Mouse (Mus musculus): Measurements from ENCODE around the gene Wdr27.
A peak's percentile ranks its signal among the peaks of the same experiment; 100 is the strongest.
"Not testable (repeated sequence)": the region's sequence is repeated elsewhere in the genome, so short reads cannot be mapped to it uniquely, and the experiment has no call there.

Gene Wdr27

DNA sequence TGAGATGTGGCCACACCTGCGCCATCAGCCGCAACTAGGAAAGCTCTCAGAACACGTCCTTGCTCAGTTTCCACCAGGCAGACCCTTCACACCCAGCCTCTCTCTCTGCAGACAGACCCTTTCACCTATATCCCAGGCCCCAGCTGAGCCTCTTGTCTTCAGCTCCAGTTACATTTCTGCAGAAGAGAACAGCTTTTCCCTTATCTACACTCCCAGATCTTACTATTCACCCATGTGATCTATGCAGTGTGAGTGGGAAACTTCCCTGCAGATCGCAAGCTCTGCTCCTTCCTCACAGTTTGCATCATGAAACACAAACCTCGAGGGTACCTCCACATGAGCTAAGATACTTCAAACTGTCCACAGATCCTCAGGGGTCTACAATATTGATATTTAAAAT, 11.5 kb downstream of the Wdr27 start:
- no peak for DNase-seq (ENCODE audit: inconsistent age in 2 of 2, low spot score in 1 of 2)

DNA sequence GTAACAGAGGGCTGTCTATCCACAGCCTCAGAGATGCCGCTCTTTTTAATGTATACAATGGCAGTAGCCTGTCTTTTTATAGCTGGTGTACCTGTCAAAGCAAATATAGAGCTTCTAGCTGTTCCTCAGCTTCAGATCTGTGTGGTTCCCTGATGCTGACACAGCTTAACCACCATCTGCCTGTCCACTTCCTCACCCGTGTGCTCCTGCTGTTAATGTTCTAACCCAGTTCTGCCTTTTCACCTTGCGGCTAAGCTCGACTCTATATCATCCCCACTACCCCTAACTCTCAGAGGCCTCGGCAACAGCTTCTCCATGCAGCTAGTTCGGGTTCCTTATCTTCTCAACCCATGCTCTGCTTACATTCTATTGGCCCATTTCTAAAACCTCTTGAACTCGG, 12.3 kb downstream of the Wdr27 start:
- no peak for DNase-seq (ENCODE audit: inconsistent age in 2 of 2, low spot score in 1 of 2)

GRCm38 (mm10) chr17:14928631-14929030, 14.3 kb downstream of the Wdr27 start:
- DNase-seq (ENCODE audit: inconsistent age in 2 of 2, low spot score in 1 of 2): no peak

- no peak for DNase-seq (ENCODE audit: inconsistent age in 2 of 2, low spot score in 1 of 2)
Measured at GRCm38 (mm10) chr17:14927644-14928218, 15.2 kb downstream of the Wdr27 start.

DNA sequence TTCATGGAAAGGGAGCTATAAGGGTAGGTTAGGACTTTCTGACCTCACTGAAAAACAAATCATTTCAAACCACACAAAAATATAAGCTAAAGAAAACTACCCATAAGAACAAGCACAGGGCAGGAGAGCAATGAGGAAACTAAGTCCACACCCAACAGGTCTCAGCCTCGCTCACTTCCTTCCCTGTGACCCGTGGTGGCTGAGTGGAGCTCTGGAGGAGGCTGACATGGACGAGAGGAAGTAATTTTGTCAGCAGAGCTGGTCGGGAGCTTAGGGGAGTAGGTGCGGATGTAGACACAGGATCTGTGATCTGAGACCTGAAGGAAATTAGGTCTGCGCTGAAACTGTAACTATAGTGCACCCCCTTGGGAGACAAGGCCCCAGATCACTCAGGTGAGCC, 21.4 kb downstream of the Wdr27 start:
- no peak for DNase-seq (ENCODE audit: inconsistent age in 2 of 2, low spot score in 1 of 2)

DNA sequence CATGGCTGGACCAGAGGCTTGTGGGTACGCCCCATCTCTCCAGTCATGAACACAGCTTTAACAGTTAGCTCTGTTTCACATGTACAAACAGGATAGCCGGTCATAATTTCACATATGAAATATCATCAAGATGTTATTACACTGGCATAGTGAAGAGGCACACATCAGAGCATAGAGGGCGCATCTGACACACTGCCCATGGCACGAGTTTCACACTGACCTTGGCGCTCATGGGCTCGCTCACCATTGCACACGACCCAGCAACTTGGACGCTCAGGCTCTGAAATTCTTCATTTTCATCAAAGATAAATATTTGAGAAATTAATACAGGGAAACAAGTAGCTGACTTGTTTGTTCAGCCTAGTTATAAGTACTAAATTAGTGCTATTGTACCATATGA, 25.1 kb downstream of the Wdr27 start:
- DNase-seq (ENCODE audit: inconsistent age in 2 of 2, low spot score in 1 of 2): peak; percentile 15 to 56

DNA sequence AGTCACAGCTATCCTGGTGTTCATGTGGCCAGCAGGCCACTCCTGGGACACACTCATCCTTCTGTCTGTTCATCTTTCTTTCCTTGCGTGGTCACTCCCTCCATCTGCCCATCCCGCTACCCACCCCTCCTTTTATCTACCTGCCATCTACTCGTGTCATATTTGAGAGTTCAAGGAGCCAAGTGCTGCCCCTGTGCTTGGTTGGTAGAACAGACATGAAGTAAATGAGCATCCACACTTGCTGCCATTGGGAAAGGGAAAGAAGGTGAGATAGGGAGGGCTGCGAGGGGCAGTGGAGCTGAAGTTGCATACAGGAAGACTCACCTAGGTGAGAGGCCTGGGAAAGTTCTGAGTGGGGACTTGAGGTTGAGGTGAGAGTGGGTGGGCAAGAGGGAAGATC, 28.6 kb downstream of the Wdr27 start:
- no peak for DNase-seq (ENCODE audit: inconsistent age in 2 of 2, low spot score in 1 of 2)

- no peak for DNase-seq (ENCODE audit: inconsistent age in 2 of 2, low spot score in 1 of 2)
Measured at GRCm38 (mm10) chr17:14912981-14913380, 30.0 kb downstream of the Wdr27 start.

DNA sequence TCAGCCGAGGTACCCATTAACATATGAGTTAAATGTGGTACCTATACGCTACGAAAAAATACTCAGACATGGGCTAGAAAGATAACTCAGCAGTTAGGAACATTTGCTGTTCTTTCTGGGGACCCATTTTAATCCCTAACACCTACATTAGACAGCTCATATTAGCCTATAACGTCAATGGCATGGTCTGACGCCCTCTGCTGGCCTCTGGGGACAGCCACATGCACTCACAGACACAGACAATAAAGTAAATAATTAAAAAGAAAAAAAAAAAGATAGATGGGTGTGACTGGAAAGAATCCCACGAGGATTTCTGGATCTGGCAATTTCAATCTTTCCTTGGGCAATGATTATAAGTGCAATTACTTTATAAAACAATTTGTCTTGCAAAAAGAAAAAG, 30.5 kb downstream of the Wdr27 start:
- DNase-seq (ENCODE audit: inconsistent age in 2 of 2, low spot score in 1 of 2): peak in 1 of 2 experiments; percentile 33

- no peak for DNase-seq (ENCODE audit: inconsistent age in 2 of 2, low spot score in 1 of 2)
Measured at GRCm38 (mm10) chr17:14910771-14911170, 32.2 kb downstream of the Wdr27 start.

- DNase-seq (ENCODE audit: inconsistent age in 2 of 2, low spot score in 1 of 2): no peak
Measured at GRCm38 (mm10) chr17:14909331-14909730, 33.6 kb downstream of the Wdr27 start.

GRCm38 (mm10) chr17:14907136-14907535, 35.8 kb downstream of the Wdr27 start:
- no peak for DNase-seq (ENCODE audit: inconsistent age in 2 of 2, low spot score in 1 of 2)

- DNase-seq (ENCODE audit: inconsistent age in 2 of 2, low spot score in 1 of 2): no peak
Measured at GRCm38 (mm10) chr17:14906611-14907010, 36.3 kb downstream of the Wdr27 start.

DNA sequence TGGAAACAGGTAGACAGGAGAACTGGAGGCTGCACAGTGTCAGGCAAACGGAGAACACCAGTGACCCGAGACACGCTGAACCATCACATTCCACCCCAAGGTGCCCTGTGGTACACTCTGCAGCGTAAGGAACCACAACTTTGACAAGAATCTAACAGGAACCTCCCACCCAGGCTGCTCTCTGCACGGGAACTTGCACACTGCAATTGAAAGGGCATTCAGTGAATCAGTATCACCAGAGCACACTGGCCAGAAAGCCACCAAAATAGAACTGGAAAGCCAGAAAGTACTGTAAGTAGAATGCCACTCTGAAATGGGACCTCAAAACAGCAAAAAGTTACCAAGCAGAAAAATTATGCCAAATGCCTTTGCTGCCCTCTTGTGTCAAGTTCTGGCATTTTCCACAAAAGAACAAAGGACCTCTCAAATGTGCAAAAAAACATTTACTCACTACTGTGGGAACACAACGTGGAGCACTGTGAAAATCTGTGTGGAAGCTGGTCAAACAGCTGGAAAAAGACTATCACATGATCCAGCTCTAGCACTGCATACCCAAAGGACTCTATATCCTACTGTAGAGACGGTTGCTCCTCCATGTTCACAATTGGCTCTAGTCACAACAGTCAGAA, 38.2 kb downstream of the Wdr27 start:
- DNase-seq (ENCODE audit: inconsistent age in 2 of 2, low spot score in 1 of 2): peak; percentile 47 to 88

- DNase-seq (ENCODE audit: inconsistent age in 2 of 2, low spot score in 1 of 2): no peak
Measured at GRCm38 (mm10) chr17:14904206-14904605, 38.8 kb downstream of the Wdr27 start.

DNA sequence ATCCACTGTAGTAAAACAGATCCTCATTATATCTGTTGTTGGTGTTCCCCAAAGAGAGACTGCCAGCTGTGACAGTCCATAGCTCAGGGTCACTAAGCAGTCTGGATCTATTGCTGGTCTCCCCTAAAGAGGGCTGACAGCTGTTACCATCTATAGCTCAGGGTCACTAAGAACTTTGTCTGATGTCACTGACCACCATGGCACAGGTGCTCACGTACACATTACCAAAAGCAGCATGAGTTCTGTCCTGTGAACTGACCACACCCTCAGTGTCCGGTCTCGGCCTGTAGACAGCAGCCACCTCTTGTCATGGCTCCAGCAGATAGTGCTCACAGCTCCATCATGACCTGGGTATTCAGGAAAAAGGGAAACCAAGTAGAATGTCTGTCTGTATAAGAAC, 39.7 kb downstream of the Wdr27 start:
- no peak for DNase-seq (ENCODE audit: inconsistent age in 2 of 2, low spot score in 1 of 2)

GRCm38 (mm10) chr17:14898972-14899371, 44.0 kb downstream of the Wdr27 start:
- DNase-seq (ENCODE audit: inconsistent age in 2 of 2, low spot score in 1 of 2): no peak

DNA sequence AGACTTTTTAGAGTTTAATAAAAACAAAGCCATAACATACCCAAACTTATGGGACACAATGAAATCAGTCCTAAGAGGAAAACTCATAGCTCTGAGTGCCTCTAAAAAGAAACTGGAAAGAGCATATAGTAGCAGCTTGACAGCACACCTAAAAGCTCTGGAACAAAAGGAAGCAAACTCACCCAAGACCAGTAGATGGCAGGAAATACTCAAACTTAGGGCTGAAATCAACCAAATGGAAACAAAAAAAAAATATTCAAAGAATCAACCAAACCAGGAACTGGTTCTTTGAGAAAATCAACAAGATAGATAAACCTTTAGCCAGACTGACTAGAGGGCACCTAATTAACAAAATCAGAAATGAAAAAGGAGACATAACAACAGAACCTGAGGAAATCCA, 47.9 kb downstream of the Wdr27 start:
- not testable (repeated sequence) for DNase-seq (ENCODE audit: inconsistent age in 2 of 2, low spot score in 1 of 2)

DNA sequence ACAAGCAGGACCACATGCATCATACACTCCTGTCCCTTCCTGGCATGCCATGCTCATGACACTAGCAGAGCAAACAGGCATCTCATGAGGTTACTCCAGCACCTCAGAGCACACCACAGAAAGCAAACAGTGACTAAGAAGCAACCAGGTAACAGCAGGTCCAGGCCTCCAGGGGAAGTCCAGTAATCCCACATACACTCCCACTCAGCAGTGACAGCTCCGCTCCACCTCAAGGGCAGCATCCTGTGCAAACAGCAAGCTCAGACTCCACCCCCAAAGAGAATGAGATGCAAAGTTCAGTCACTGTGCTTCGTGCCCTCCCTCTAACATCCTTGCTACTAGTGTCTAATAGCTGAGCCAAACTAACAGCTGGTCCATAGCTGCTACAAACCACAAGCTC, 56.0 kb downstream of the Wdr27 start:
- no peak for DNase-seq (ENCODE audit: inconsistent age in 2 of 2, low spot score in 1 of 2)

DNA sequence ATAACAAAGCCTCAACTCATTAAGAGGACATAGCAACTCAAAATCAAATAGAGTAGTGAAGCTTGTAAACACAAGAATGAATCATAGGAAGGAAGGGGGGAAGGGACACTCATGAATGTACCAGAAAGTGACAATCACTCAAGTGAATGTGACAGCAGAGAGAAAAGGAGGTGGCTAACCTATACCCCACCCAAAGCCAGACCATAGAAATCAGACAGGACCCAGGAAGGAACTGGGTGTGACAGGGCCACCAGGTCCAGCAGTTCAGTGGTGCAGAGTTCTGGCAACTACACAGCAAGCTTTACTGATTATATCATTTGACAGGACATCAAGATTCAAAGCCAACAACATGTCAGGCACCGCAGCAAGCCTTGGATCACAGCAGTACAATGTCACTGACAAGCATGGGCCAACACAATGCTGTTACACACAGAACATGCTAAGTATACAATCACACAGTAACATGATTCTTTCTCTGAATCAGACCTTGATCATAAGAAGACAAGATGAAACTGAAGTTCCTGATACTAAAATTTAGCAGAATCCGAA, 68.2 kb downstream of the Wdr27 start:
- no peak for DNase-seq (ENCODE audit: inconsistent age in 2 of 2, low spot score in 1 of 2)

DNA sequence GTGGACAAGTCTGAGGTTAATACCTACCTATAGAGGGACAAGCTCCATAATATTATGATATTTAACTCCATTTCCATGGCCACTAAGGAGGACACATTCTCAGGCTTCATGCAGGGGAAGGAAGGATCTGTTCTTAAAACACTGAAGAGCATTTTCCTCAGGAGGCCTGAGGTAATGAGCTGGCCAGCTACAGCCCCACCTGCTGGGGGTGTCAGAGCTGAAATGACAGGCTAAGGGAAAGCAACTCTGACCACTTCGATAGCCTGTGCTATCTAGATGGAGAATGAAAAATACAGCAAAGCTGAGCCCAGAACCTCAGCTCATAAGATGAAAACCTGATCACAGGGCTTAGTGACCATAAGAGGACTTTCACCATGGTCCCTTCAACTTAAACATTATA, 82.7 kb downstream of the Wdr27 start:
- no peak for DNase-seq (ENCODE audit: inconsistent age in 2 of 2, low spot score in 1 of 2)

- DNase-seq (ENCODE audit: inconsistent age in 2 of 2, low spot score in 1 of 2): no peak
Measured at GRCm38 (mm10) chr17:14847709-14848108, 95.2 kb downstream of the Wdr27 start.

- peak; percentile 53 to 71 for DNase-seq (ENCODE audit: inconsistent age in 2 of 2, low spot score in 1 of 2)
Measured at GRCm38 (mm10) chr17:14846880-14847279, 96.1 kb downstream of the Wdr27 start.

Measured in adrenal gland, adult (tissue).